Mouse (Mus musculus): ENCODE measurements at regions not wholly inside any gene's neighbourhood (a gene's known extent, or its start where the extent isn't known, plus 50 kb on each side); places are given as distances from the start of the nearest gene placed in this dataset.

DNA sequence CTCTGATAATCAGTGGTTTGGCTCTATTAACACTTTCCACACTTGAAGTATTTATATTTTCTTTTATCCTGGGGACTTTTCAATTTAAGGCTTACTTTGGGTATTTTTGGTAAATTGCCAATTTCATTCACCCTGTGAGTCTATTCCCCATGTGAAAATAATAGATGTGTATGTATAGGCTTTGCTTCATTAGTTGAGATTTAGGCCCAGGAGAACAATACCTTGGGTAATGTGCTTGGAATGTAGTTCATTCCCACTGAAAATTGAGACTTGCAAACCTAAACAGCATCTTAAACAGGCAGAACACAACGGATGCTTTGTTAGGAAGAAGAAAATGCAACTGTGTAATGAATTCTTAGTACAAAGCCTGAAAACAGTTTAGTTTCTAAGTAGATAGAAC lies 346.1 kb upstream of the Gm5152 start:
- TF ChIP-seq CTCF (IDR thresholded peaks at IDR 0.05; ENCODE audit: borderline replicate concordance, extremely low read depth, insufficient read depth, insufficient read length) (no peak), POLR2A (IDR thresholded peaks at IDR 0.05; ENCODE audit: borderline replicate concordance, extremely low read depth, insufficient read depth, insufficient read length, poor library complexity, severe bottlenecking) (no peak)

Data from brain, embryonic 14.5 days (tissue).